Mouse (Mus musculus): ENCODE measurements at regions not wholly inside any gene's neighbourhood (a gene's known extent, or its start where the extent isn't known, plus 50 kb on each side); places are given as distances from the start of the nearest gene placed in this dataset.

GRCm38 (mm10) chr2:172796955-172797354 lies 143.2 kb downstream of the Bmp7 start:
- H3K27me3 ChIP-seq (ENCODE audit: insufficient read depth, low read length) = no peaks in the 10 kb centered on the region
- TF ChIP-seq CTCF (IDR thresholded peaks at IDR 0.05; ENCODE audit: low read depth) = no peak
- DNase-seq (ENCODE audit: low spot score) (no peak), ATAC-seq (replicated peaks; ENCODE audit: low FRiP score, low read depth) (no peak)
- H3K4me2 ChIP-seq (ENCODE audit: low read length) = no peak overlapping the region
- H3K9ac ChIP-seq (ENCODE audit: low read depth, low read length) = no peak overlapping the region
- no peak overlapping the region for H3K27ac ChIP-seq
- H3K9me3 ChIP-seq (replicated peaks; ENCODE audit: low read length) = no peaks in the 10 kb centered on the region
- H3K4me3 ChIP-seq (replicated peaks; ENCODE audit: low read depth, low read length) = no peak overlapping the region
- WGBS = 34% methylated on average over 6 of the region's 6 CpGs
- no peaks in the 10 kb centered on the region for H3K36me3 ChIP-seq (ENCODE audit: insufficient read depth, low read length)
- no peaks in the 10 kb centered on the region for H3K4me1 ChIP-seq (replicated peaks; ENCODE audit: insufficient read depth, low read length)

GRCm38 (mm10) chr2:172799951-172800350 lies 140.2 kb downstream of the Bmp7 start:
- 47% methylated on average over 10 of the region's 10 CpGs for WGBS

GRCm38 (mm10) chr2:172800801-172801200 lies 139.3 kb downstream of the Bmp7 start:
- DNase-seq (ENCODE audit: low spot score) (no peak), ATAC-seq (replicated peaks; ENCODE audit: low FRiP score, low read depth) (no peak)
- no peak overlapping the region for H3K27ac ChIP-seq
- H3K36me3 ChIP-seq (ENCODE audit: insufficient read depth, low read length) = no peaks in the 10 kb centered on the region
- WGBS = 67% methylated on average over 9 of the region's 9 CpGs
- H3K4me1 ChIP-seq (replicated peaks; ENCODE audit: insufficient read depth, low read length) = no peaks in the 10 kb centered on the region
- H3K27me3 ChIP-seq (ENCODE audit: insufficient read depth, low read length) = no peaks in the 10 kb centered on the region
- H3K9ac ChIP-seq (ENCODE audit: low read depth, low read length) = no peak overlapping the region
- no peak for TF ChIP-seq CTCF (IDR thresholded peaks at IDR 0.05; ENCODE audit: low read depth)
- no peak overlapping the region for H3K4me3 ChIP-seq (replicated peaks; ENCODE audit: low read depth, low read length)
- no peaks in the 10 kb centered on the region for H3K9me3 ChIP-seq (replicated peaks; ENCODE audit: low read length)
- no peak overlapping the region for H3K4me2 ChIP-seq (ENCODE audit: low read length)

More at GRCm38 (mm10) chr2:172799951-172800350, 140.2 kb downstream of the Bmp7 start:
- H3K36me3 ChIP-seq (ENCODE audit: insufficient read depth, low read length) = no peaks in the 10 kb centered on the region
- H3K4me1 ChIP-seq (replicated peaks; ENCODE audit: insufficient read depth, low read length) = no peaks in the 10 kb centered on the region
- no peak for TF ChIP-seq CTCF (IDR thresholded peaks at IDR 0.05; ENCODE audit: low read depth)
- H3K27me3 ChIP-seq (ENCODE audit: insufficient read depth, low read length) = no peaks in the 10 kb centered on the region
- H3K9ac ChIP-seq (ENCODE audit: low read depth, low read length) = no peak overlapping the region
- ATAC-seq (replicated peaks; ENCODE audit: low FRiP score, low read depth) (no peak), DNase-seq (ENCODE audit: low spot score) (no peak)
- H3K27ac ChIP-seq = no peak overlapping the region
- no peaks in the 10 kb centered on the region for H3K9me3 ChIP-seq (replicated peaks; ENCODE audit: low read length)
- no peak overlapping the region for H3K4me3 ChIP-seq (replicated peaks; ENCODE audit: low read depth, low read length)
- H3K4me2 ChIP-seq (ENCODE audit: low read length) = no peak overlapping the region

- Histone ChIP-seq H3K9me3 (replicated peaks; ENCODE audit: low read length) (no peaks in the 10 kb centered on the region), H3K27ac (no peak overlapping the region), H3K36me3 (ENCODE audit: insufficient read depth, low read length) (no peaks in the 10 kb centered on the region), H3K9ac (ENCODE audit: low read depth, low read length) (no peak overlapping the region), H3K4me3 (replicated peaks; ENCODE audit: low read depth, low read length) (no peak overlapping the region), H3K4me2 (ENCODE audit: low read length) (no peak overlapping the region), H3K27me3 (ENCODE audit: insufficient read depth, low read length) (no peaks in the 10 kb centered on the region), H3K4me1 (replicated peaks; ENCODE audit: insufficient read depth, low read length) (no peaks in the 10 kb centered on the region)
- WGBS = 31% methylated on average over 3 of the region's 4 CpGs
- no peak for ATAC-seq (replicated peaks; ENCODE audit: low FRiP score, low read depth)
- no peak for DNase-seq (ENCODE audit: low spot score)
- TF ChIP-seq CTCF (IDR thresholded peaks at IDR 0.05; ENCODE audit: low read depth) = no peak
Measured at GRCm38 (mm10) chr2:172801804-172802203, 138.3 kb downstream of the Bmp7 start.

- H3K27me3 ChIP-seq (ENCODE audit: insufficient read depth, low read length) = no peaks in the 10 kb centered on the region
- no peaks in the 10 kb centered on the region for H3K4me1 ChIP-seq (replicated peaks; ENCODE audit: insufficient read depth, low read length)
- no peak overlapping the region for H3K4me2 ChIP-seq (ENCODE audit: low read length)
- DNase-seq (ENCODE audit: low spot score) (no peak), ATAC-seq (replicated peaks; ENCODE audit: low FRiP score, low read depth) (no peak)
- peaks cover 5% of the 10 kb centered on the region; the same call in 1 of the 2 replicates for H3K9me3 ChIP-seq (replicated peaks; ENCODE audit: low read length)
- H3K9ac ChIP-seq (ENCODE audit: low read depth, low read length) = no peak overlapping the region
- no peak overlapping the region for H3K27ac ChIP-seq
- H3K4me3 ChIP-seq (replicated peaks; ENCODE audit: low read depth, low read length) = no peak overlapping the region
- no peaks in the 10 kb centered on the region for H3K36me3 ChIP-seq (ENCODE audit: insufficient read depth, low read length)
- WGBS = 54% methylated on average over 4 of the region's 4 CpGs
- no peak for TF ChIP-seq CTCF (IDR thresholded peaks at IDR 0.05; ENCODE audit: low read depth)
Measured at GRCm38 (mm10) chr2:172807446-172807845, 132.7 kb downstream of the Bmp7 start.

GRCm38 (mm10) chr2:172809306-172809705 lies 130.8 kb downstream of the Bmp7 start:
- Histone ChIP-seq H3K4me1 (replicated peaks; ENCODE audit: insufficient read depth, low read length) (no peaks in the 10 kb centered on the region), H3K9me3 (replicated peaks; ENCODE audit: low read length) (peaks cover 5% of the 10 kb centered on the region; the same call in 1 of the 2 replicates), H3K9ac (ENCODE audit: low read depth, low read length) (no peak overlapping the region), H3K36me3 (ENCODE audit: insufficient read depth, low read length) (no peaks in the 10 kb centered on the region), H3K27ac (no peak overlapping the region), H3K27me3 (ENCODE audit: insufficient read depth, low read length) (no peaks in the 10 kb centered on the region), H3K4me3 (replicated peaks; ENCODE audit: low read depth, low read length) (no peak overlapping the region), H3K4me2 (ENCODE audit: low read length) (no peak overlapping the region)
- no peak for ATAC-seq (replicated peaks; ENCODE audit: low FRiP score, low read depth)
- no peak for DNase-seq (ENCODE audit: low spot score)
- whole genome bisulfite sequencing = 97% methylated on average over 2 of the region's 2 CpGs
- no peak for TF ChIP-seq CTCF (IDR thresholded peaks at IDR 0.05; ENCODE audit: low read depth)

- Histone ChIP-seq H3K4me2 (ENCODE audit: low read length) (no peak overlapping the region), H3K4me1 (replicated peaks; ENCODE audit: insufficient read depth, low read length) (no peaks in the 10 kb centered on the region), H3K9me3 (replicated peaks; ENCODE audit: low read length) (peaks cover 5% of the 10 kb centered on the region; the same call in 1 of the 2 replicates), H3K4me3 (replicated peaks; ENCODE audit: low read depth, low read length) (no peak overlapping the region), H3K9ac (ENCODE audit: low read depth, low read length) (no peak overlapping the region), H3K27me3 (ENCODE audit: insufficient read depth, low read length) (no peaks in the 10 kb centered on the region), H3K36me3 (ENCODE audit: insufficient read depth, low read length) (no peaks in the 10 kb centered on the region), H3K27ac (no peak overlapping the region)
- no peak for ATAC-seq (replicated peaks; ENCODE audit: low FRiP score, low read depth)
- WGBS = 77% methylated on average over 11 of the region's 11 CpGs
- TF ChIP-seq CTCF (IDR thresholded peaks at IDR 0.05; ENCODE audit: low read depth) = no peak
- DNase-seq (ENCODE audit: low spot score) = no peak
Measured at GRCm38 (mm10) chr2:172813319-172813718, 126.8 kb downstream of the Bmp7 start.

Measured in kidney, postnatal 0 days (tissue).